Mouse (Mus musculus) heart, embryonic 12.5 days (tissue): ENCODE data around the gene Rab23. TPM values are rescaled to one million over a fixed set of nuclear protein-coding genes. Genes with fewer than 3 reads are reported as not detected.
A peak's percentile ranks its signal among the peaks of the same experiment; 100 is the strongest.

Experiments used
- ATAC-seq: fragments of 200-750 bp; cut with Nextera tagmentation; 2 replicates; pipeline ENCODE4 v1.8.0; 2017; ENCODE audit warnings: moderate TSS enrichment, moderate library complexity; ENCODE audit not compliant: insufficient number of reproducible peaks, low FRiP score
- H3K27ac ChIP-seq: fragments of 300-500 bp; sonication (generic); 2 replicates; pipeline ENCODE4 v1.5.1; 2016; ENCODE audit warnings: mild to moderate bottlenecking, moderate library complexity; ENCODE audit not compliant: poor library complexity, severe bottlenecking
- H3K27me3 ChIP-seq: fragments of 300-500 bp; sonication (generic); replicated peaks from 2 replicates; pipeline ENCODE4 v1.6.1; 2016; ENCODE audit warnings: mild to moderate bottlenecking, moderate library complexity
- H3K36me3 ChIP-seq: fragments of 300-500 bp; sonication (generic); 2 replicates; pipeline ENCODE4 v1.6.1; 2016; ENCODE audit warnings: mild to moderate bottlenecking, moderate library complexity
- H3K4me1 ChIP-seq: fragments of 300-500 bp; sonication (generic); replicated peaks from 2 replicates; pipeline ENCODE4 v1.6.1; 2016; ENCODE audit warnings: mild to moderate bottlenecking
- H3K4me2 ChIP-seq: fragments of 300-500 bp; sonication (generic); 2 replicates; pipeline ENCODE4 v1.6.1; 2016; ENCODE audit warnings: mild to moderate bottlenecking, moderate library complexity
- H3K4me3 ChIP-seq: fragments of 300-500 bp; sonication (generic); 2 replicates; pipeline ENCODE4 v1.5.1; 2016; ENCODE audit warnings: mild to moderate bottlenecking
- H3K9ac ChIP-seq: fragments of 300-500 bp; sonication (generic); 2 replicates; pipeline ENCODE4 v1.6.1; 2016; ENCODE audit warnings: mild to moderate bottlenecking, moderate library complexity
- H3K9me3 ChIP-seq: fragments of 300-500 bp; sonication (generic); replicated peaks from 2 replicates; pipeline ENCODE4 v1.6.1; 2016; ENCODE audit warnings: mild to moderate bottlenecking, moderate library complexity
- WGBS: fragments of 180-500 bp; shearing (Covaris S2); methylation state at CpG from one replicate; pipeline ENCODE4 v1.1.7; 2016; 5-methylcytosine and 5-hydroxymethylcytosine counted together
- polyA plus RNA-seq: library from polyadenylated mRNA; unstranded; fragments of >200 nt; fragmentation: Nextera tagmentation; extraction: Ambion mirVana; gene quantifications from 2 replicates; pipeline ENCODE4 v1.2.1, GENCODE M21; 2016

Rab23 gene
- polyA plus RNA-seq, 1 experiment from 2014 or later = 18.9 TPM

DNA sequence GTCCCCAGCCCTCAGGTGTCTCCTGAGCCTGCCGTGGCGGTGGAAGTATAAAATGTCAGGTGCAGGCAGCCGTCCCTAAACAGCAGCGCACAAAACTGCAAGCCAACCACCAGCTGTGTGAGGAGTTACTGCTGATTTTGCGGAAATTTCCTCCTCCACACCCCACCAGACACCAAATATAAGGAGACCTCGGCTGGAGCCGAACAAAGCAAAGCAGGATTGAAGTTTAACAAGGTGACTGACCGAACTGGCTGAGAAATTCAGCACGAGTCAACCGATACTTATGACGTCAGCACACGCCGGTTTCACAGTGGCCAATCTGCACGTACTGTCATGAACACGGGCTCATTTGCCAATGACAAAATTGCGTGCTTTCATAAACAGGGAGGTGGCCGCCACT is 34.4 kb downstream of the Rab23 start:
- Histone ChIP-seq H3K27ac (no peak overlapping the region), H3K4me1 (peaks cover 34% of the 10 kb centered on the region), H3K4me3 (no peak overlapping the region), H3K9me3 (no peaks in the 10 kb centered on the region), H3K4me2 (no peak overlapping the region), H3K9ac (no peak overlapping the region), H3K27me3 (no peaks in the 10 kb centered on the region), H3K36me3 (peaks cover 6% of the 10 kb centered on the region; the same call in 1 of the 2 replicates)
- no peak for ATAC-seq
- 90% methylated on average over 17 of the region's 17 CpGs for WGBS

DNA sequence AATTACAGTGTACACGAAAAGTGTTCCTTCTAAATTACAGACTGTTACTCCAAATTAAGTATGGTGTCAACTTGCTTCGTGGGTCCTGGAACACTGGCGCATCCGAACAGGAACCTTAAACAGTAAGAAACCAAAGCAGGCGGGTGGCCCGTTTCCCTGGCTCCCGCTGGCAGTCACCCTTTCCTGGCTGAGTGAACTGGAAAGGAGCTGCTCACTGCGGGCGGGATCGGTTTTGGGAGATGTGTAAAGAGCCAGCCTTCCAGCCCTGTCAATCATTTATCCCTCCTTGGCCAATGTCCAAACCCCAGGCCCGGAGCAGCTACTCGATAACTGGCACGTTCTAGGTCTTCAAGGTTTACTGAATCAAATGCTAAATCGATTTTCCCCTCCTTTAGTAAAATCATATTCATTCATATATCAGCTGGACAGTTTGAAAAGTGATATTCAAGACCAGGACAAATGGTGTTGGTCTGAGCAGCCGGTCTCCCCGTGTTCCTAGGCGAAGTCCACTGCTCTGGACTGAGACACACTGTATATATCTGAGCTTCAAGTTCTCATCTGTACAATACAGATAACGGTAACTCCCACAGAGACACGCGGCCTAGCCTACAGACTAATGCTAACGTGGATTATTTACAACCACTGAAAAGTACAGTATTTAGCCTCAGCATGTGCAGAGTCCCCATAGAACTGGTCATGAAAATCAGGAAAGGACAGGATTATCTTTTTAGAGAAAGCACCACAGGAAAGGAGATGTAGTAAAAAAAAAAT is 35.5 kb downstream of the Rab23 start:
- 74% methylated on average over 21 of the region's 21 CpGs for WGBS
- Histone ChIP-seq H3K4me1 (peaks cover 34% of the 10 kb centered on the region), H3K4me3 (no peak overlapping the region), H3K27ac (no peak overlapping the region), H3K4me2 (no peak overlapping the region; the same call in 1 of the 2 replicates), H3K9ac (no peak overlapping the region), H3K36me3 (peaks cover 9% of the 10 kb centered on the region; the same call in 1 of the 2 replicates), H3K9me3 (no peaks in the 10 kb centered on the region), H3K27me3 (no peaks in the 10 kb centered on the region)
- ATAC-seq = peak; percentile 56

DNA sequence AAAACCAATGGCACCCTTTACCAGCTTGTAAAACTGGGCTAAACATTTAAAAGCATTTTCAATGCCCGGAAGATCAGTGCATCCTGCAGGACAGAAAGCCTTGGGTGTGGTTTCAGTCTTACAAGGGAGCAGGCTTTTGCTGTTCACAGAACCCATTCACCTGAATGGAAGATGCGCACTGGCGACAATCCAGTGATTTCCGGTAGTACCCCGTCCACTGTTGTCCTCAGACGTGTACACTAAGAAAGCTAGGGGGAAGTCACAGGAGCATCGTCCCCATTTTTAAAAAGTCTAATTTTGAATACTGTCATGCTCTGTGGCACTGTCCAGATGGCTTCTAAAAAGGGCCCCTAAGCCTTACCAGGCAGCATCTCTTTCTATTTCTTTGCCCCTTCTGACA is 36.1 kb downstream of the Rab23 start:
- peak overlapping the region; percentile 93 for H3K4me3 ChIP-seq

DNA sequence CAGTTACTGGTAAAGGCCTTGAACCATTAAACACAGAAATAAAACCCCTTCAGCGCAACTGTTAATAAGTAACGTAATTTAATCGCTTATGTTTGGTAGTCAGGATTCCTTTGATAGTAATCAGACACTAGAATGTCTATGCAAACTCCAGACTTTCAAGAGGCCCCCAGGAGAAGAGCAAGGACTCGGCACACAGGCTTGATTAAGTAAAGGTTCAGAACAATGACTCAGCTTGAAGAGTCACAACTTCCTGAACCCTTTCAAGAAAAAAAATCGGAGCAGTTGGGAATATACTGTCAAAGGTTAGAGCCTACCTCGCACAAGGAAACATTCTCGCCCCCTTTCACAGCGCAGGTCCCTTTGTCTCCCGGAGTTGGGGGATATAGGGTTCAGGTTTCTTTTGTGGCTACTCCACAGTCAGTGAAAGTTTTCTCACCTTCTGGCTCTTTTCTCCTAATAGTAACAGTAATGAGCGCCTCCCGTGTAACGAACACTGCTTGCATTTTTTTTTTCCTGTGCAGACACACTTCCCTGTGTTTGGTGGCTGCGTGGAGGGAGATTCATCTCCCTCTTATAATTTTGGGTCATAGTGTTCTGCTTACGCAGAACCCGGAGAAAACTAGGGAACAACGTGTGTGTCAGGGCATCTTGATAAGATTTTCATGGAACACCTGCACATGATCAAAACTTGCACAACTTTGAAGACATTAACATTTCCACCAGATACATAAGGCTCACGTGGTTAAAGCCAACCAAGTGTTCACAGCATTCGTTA is 36.8 kb downstream of the Rab23 start:
- Histone ChIP-seq H3K9me3 (no peaks in the 10 kb centered on the region), H3K27ac (no peak overlapping the region)
- WGBS = 21% methylated on average over 18 of the region's 18 CpGs

More for the DNA sequence above, 36.1 kb downstream of the Rab23 start:
- Histone ChIP-seq H3K27ac (no peak overlapping the region), H3K4me2 (peak overlapping the region; percentile 93), H3K27me3 (no peaks in the 10 kb centered on the region), H3K4me1 (peaks cover 34% of the 10 kb centered on the region), H3K9me3 (no peaks in the 10 kb centered on the region), H3K36me3 (peaks cover 15% of the 10 kb centered on the region), H3K9ac (0 out of 2 replicates have a peak overlapping the region, but pooled peaks have one; percentile 95)
- WGBS = 74% methylated on average over 7 of the region's 7 CpGs
- ATAC-seq = no peak

DNA sequence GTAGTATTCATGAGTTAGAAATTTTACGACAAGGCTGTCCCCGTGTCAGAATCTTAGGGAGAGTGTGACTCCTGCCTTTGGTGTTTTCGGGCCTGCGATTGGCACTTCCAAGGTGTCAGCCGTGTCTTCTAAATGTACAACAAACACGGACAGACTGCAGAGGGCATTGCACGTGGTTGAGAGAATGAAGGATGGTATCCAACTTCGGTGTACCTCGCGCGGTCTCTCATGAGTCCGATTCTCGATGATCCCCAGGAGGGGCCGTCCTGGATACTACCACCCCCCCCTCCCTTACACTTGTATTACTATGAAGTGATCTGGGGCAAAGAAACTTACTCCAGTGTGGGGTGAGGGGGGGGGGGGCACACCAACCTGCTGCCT is 37.3 kb downstream of the Rab23 start:
- peaks cover 29% of the 10 kb centered on the region for H3K4me1 ChIP-seq
- peak overlapping the region; percentile 83 for H3K27ac ChIP-seq
- peak overlapping the region; percentile 93 for H3K4me2 ChIP-seq
- H3K9me3 ChIP-seq = no peaks in the 10 kb centered on the region
- H3K27me3 ChIP-seq = no peaks in the 10 kb centered on the region
- H3K36me3 ChIP-seq = peaks cover 19% of the 10 kb centered on the region
- peak overlapping the region; percentile 93 for H3K4me3 ChIP-seq
- peak; percentile 28 for ATAC-seq
- peak overlapping the region; percentile 95 for H3K9ac ChIP-seq
- 2% methylated on average over 14 of the region's 14 CpGs for WGBS

More for the DNA sequence above, 36.8 kb downstream of the Rab23 start:
- no peaks in the 10 kb centered on the region for H3K27me3 ChIP-seq
- H3K4me2 ChIP-seq = peak overlapping the region; percentile 93
- H3K36me3 ChIP-seq = peaks cover 19% of the 10 kb centered on the region
- H3K4me3 ChIP-seq = peak overlapping the region; percentile 93
- ATAC-seq = no peak
- peak overlapping the region; percentile 95 for H3K9ac ChIP-seq
- peaks cover 31% of the 10 kb centered on the region for H3K4me1 ChIP-seq

DNA sequence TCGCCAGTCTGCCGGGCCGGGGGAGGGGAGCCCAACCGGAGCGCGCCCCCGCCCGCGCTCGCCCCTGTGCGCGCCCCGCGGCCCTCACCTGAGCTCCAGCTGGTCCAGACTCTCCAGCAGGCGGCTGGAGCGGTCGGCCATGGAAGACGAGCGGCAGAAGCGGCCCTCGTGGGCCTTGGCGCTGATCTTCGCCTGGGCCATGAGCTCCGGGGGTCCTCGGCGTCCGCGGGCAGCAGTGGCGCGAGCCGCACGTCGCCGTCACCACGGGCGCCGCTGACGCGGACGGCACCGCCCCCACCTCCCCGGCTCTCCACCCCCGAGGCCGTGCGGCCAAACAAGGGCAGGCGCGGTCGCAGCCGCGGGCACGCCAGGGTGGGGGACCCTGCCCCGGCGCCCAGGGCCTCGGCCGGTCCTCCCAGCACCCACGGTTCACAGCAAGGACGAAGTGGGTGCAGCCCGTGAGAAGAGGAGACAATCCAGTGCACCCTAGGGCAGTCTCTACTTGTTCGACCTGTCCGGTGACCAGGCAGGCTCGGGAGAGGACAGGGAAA is 37.9 kb downstream of the Rab23 start, which contains the start of gene Bag2:
TSS of gene Bag2 (minus strand) at position 305 of the 551 bp plus-strand sequence.
- peak within 1 kb of the TSS; percentile 93 for H3K4me3 ChIP-seq
- under 1% methylated on average over 57 of the region's 61 CpGs for WGBS
- no peaks in the 10 kb centered on the region for H3K9me3 ChIP-seq
- ATAC-seq = peak; percentile 91
- peak within 1 kb of the TSS; percentile 83 for H3K27ac ChIP-seq
- H3K36me3 ChIP-seq = peaks cover 20% of the 10 kb centered on the region
- H3K9ac ChIP-seq = peak within 1 kb of the TSS; percentile 95
- peaks cover 29% of the 10 kb centered on the region for H3K4me1 ChIP-seq
- no peaks in the 10 kb centered on the region for H3K27me3 ChIP-seq
- peak within 1 kb of the TSS; percentile 93 for H3K4me2 ChIP-seq

DNA sequence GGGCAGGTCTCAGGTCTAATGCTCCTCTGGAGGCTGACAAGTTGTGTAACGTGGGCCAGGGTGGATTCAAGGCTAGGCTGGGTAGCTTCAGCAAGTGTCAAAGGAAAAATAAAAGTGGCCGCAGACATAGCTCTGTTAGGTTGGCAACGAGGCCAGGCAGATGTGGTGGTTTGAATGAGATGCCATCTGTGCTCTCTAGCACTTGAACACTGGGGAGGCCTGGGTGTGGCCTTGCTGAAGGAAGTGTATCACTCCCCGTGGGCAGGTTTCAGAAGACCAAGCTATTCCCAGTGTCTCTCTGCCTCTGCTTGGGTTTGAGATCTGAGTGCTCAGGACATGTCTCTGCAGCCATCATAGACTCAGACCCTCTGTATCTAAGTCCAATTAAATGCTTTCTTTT is 38.8 kb downstream of the Rab23 start:
- H3K4me2 ChIP-seq = no peak overlapping the region
- no peaks in the 10 kb centered on the region for H3K27me3 ChIP-seq
- H3K9me3 ChIP-seq = no peaks in the 10 kb centered on the region
- H3K27ac ChIP-seq = no peak overlapping the region
- peaks cover 29% of the 10 kb centered on the region for H3K4me1 ChIP-seq
- no peak for ATAC-seq
- WGBS = 56% methylated on average over 4 of the region's 4 CpGs
- H3K36me3 ChIP-seq = peaks cover 25% of the 10 kb centered on the region
- no peak overlapping the region for H3K4me3 ChIP-seq
- no peak overlapping the region for H3K9ac ChIP-seq

DNA sequence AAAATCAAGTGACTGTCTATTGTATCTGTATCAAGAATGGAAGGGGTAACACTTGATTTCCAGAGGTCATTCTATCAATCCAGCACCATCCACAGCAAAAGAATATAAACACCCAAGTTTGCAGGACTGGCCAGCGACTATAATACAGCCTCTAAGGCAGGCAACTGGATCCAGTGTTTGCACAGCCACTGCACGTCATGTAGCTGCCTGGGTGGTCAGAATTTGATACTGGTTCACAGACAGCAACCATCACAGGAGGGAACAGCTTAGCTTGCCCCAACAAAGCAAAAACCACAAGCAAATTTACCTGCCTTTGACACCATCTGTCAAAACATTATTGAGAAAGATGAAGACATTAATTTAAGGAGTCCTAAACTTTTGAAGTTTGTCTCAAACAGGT is 44.1 kb downstream of the Rab23 start:
- Histone ChIP-seq H3K27ac (no peak overlapping the region), H3K9ac (no peak overlapping the region), H3K27me3 (no peaks in the 10 kb centered on the region), H3K4me1 (no peaks in the 10 kb centered on the region), H3K36me3 (peaks cover 52% of the 10 kb centered on the region), H3K4me3 (no peak overlapping the region), H3K4me2 (no peak overlapping the region), H3K9me3 (no peaks in the 10 kb centered on the region)
- WGBS = 79% methylated on average over 2 of the region's 2 CpGs
- ATAC-seq = no peak

DNA sequence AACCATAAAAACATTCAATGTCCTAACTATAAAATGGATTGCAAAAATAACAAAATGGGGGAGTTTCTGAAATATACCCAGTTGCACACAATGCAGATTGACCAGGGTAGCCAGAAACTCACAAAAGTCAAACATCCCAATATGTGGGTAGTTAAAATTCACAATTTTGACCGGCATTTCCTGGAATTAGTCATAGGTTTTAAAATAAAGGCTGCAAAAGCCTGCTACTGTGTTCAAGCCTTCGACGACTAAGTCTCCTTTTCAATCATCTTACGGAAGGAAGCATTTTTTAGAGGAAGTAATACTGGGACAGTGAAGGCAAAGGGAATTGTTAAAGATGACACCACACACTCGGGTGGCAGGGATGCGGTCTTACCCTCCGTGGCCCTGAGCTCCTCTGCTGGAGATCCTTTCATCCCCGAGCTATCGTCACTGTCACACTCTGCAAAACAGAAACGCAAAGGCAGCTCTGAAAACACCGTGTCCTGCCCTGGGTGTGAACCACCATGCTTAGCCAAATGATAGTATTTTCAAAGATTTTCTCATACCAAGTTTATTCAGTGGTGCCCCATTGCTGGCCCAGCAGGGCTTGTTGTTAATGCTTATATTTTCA is 45.9 kb downstream of the Rab23 start:
- Histone ChIP-seq H3K27ac (no peak overlapping the region), H3K4me3 (no peak overlapping the region), H3K4me1 (no peaks in the 10 kb centered on the region), H3K27me3 (no peaks in the 10 kb centered on the region), H3K4me2 (no peak overlapping the region), H3K9ac (no peak overlapping the region), H3K9me3 (no peaks in the 10 kb centered on the region), H3K36me3 (peaks cover 56% of the 10 kb centered on the region)
- WGBS = 90% methylated on average over 11 of the region's 11 CpGs
- no peak for ATAC-seq

DNA sequence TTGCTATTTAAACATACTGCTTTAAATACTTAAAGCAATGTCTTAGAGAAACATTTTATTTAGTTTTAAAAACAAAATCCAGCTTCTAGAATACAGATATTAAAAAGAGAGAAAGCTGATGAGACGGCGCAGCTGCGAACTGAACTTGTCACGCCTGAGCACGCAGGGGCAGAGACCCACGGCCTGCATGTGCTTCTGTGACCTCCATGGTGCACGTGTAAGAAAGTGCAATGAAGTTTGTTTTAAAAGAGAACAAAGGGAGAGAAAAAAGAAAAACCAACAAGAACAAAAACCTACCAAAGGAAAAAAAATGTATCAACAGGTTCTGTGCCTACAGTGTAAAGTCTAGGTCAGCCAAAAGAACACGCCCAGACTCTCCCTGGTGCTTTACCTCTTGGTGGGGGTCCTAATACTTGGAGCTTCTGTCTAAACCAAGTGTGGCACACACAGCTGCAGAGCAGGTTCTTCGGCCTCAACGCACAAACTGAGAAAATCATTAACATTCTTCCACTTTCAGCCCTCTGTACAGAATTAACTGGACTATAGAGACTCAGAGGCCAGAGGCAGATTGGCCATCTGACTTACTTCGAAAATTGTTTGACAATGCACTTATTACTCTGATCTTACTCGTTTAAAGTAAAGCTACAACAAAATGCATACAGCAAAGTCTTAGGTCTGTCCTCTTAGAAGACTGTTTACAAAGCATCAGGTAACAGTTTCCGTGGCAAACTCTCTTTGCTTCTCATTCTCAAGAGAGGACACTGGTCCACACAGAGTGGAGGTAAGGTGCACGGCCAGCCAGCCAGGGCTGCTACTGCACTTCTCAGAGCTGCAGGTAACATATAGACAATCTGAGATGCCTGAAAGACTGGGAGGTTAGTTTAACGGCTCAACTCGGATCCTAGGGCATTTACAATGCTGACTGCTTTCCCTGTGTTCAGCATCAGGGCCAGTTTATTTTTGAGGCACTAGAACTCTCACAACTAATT is 47.1 kb downstream of the Rab23 start:
- H3K4me1 ChIP-seq = no peaks in the 10 kb centered on the region
- no peak overlapping the region for H3K27ac ChIP-seq
- no peaks in the 10 kb centered on the region for H3K9me3 ChIP-seq
- H3K4me3 ChIP-seq = no peak overlapping the region
- H3K4me2 ChIP-seq = no peak overlapping the region
- 89% methylated on average over 16 of the region's 16 CpGs for WGBS
- no peak for ATAC-seq
- H3K36me3 ChIP-seq = peaks cover 62% of the 10 kb centered on the region
- H3K27me3 ChIP-seq = no peaks in the 10 kb centered on the region
- H3K9ac ChIP-seq = no peak overlapping the region
